Mouse (Mus musculus): Measurements from ENCODE around the gene Serpina3f.

DNA sequence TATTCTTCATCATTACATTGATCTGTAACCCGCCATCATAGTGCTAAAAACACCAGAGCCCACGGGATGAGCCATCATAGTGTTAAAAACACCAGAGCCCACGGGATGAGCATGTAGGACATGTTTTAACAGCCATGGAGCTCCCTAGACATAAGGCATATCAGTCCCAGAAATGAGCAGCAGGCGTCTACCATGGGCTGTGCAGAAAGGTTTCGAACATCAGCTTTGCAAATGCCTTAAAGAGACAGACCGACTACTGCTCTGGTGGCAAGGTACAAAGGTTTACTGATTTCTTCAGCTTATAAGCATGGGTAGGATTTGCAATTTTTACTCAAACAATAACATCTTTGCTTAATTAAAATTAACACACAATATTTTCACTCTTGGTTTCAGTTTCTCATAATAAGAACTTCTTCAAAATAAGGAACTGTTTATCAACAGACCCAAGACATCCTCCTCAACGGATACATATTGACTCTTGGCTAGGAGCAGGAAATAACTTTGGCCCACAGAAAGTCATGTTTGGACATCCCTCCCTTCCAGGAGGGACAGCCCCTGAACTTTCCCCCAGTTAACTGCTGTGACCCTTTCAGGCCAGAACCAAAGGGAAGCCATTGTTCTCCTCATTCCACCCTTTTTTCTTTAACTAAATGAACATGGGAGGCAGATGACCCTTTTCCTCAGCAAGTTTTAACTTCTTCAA, 10.4 kb downstream of the Serpina3f start:
- no peak for TF ChIP-seq CTCF (IDR thresholded peaks at IDR 0.05; ENCODE audit: low read depth, low read length)
- no peak for TF ChIP-seq GATA1 (IDR thresholded peaks at IDR 0.05; ENCODE audit: borderline replicate concordance, low read length)
- no peak for TF ChIP-seq TAL1 (conservative IDR thresholded peaks at IDR 0.05; ENCODE audit: low read depth, low read length)
- TF ChIP-seq POLR2AphosphoS5 (IDR thresholded peaks at IDR 0.05; ENCODE audit: insufficient replicate concordance, low read depth, low read length) = no peak
- TF ChIP-seq GATA2 (IDR thresholded peaks at IDR 0.05; ENCODE audit: borderline replicate concordance, low read depth, low read length) = no peak

Data from G1E (cell line).